Mouse (Mus musculus): ENCODE measurements around the gene Flvcr2.

The Flvcr2 gene

DNA sequence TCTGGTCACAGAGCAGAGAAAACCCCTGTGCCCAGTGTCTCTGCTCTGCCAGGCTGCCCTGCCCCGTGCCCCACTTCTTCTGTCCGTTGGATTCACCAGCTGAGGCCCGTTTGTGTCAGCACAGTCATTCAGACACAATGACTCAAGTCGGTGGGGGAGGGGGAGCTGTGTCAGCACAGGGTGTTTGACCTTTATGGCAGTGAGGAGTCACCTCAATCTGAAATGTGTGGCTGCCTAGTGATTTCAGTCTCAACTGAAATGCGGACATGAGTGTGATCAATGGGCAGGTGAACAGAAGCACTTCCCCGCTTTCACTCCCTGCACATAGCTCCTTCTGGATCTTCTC is 16.4 kb upstream of the Flvcr2 start:
- no peak for DNase-seq (ENCODE audit: low read depth, low spot score)

DNA sequence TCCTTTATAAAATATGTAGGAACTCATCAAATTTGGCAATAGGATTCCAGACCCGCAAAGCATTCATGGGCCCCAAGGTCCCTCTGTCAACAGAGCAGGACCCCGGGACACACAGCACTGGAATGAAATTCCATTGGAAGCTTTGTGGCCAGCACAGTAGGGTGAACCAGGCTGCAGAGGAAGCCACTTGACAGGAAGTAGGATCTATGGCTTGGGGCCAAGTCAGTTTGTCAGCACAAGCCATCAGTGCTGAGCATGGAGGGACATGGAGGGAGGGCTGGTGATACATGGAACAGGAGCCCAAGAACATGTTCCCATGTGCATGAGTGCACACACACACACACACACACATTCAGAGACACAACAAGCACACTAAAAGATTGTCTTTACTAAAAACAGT is 10.1 kb upstream of the Flvcr2 start:
- DNase-seq (ENCODE audit: low read depth, low spot score): no peak

DNA sequence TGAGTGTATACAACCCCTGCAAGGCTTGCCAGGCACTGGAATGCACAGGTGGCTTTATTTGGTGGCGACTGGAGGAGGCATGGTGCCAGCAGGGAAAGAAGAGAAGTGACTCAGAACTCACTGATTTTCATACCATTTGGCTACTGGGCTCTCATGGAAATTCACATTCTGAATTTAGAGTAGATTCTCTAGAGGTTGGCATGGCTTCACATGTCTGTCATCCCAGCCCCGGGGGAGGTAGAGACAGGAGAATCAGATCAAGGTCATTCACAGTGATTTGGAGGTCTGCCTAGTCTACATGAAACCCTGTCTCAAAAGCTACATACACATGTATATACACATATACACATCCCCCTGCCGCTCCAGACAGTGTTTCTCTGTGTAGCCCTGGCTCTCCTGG is 9.4 kb upstream of the Flvcr2 start:
- DNase-seq (ENCODE audit: low read depth, low spot score): no peak

DNA sequence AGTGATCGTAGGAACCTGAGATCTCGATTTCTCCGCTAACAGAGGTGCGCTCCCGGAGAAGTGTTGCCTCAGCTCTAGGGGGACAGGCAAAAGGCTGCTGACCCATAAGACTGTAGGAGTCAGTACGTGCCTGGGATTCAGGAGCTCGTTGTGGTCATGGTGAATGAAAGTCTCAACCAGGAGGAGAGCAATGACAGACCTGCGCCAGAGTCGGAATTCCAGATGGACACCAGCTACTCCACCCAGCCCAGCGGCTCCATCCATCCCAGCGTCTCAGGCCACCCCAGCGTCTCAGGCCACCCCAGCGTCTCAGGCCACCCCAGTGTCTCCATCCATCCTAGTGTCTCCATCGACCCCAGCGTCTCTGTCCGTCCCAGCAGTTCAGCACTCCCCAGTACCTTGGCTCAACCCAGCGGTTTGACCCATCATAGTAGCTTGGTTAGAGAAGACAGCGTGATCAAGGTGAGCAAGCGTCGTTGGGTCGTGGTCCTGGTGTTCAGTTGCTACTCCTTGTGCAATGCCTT is 419 bp downstream of the Flvcr2 start:
- no peak for DNase-seq (ENCODE audit: low read depth, low spot score)

DNA sequence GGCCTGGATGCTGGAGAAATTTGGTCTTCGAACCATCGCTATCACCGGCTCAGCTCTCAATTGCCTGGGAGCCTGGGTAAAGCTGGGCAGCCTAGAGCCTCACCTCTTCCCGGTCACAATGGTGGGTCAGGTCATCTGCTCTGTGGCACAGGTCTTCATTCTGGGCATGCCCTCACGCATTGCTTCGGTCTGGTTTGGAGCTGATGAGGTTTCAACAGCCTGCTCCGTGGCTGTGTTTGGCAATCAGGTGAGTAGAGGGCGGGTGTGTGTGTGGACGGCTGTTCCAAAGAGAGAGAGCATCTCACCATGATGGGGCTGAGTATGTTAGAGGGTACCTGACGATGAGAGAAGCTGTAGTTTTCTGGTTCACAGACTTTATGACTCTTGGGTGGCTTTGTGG is 1.0 kb downstream of the Flvcr2 start:
- no peak for DNase-seq (ENCODE audit: low read depth, low spot score)

DNA sequence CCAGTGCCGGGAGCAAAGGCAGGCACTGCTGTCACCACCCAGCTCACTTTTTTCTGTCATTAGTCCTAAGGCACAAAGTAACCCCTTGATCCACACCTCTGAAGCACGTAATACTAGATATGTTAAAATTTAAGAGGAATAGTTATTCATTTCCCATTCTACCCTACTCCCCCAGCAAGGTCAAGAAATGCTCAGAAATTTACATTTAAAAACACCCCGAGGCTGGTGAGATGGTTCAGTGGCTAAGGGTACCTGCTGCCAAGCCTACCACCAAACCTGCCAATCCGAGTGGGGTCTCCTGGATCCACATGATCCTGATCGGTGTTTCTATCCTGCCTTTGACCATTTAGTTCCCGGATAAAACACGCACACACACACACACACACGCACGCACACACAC is 3.5 kb downstream of the Flvcr2 start:
- no peak for DNase-seq (ENCODE audit: low read depth, low spot score)

DNA sequence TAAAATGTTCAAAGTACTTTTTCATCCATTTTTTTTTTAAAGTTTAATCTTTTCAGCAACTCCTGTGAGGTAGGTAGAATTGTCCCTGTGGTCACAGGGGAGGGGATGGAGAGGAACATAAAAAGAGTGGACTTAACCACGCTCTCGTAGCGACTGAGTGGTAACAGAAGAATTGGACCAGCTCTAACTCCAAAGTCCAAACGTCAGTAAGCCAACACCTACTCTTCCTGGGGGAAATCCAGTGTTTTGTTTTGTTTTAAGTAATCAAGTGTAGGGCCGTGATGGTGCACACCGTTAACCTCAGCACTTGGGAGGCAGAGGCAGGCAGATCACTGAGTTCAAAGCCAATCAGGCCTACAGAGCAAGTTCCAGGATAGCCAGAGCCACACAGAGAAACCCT is 5.8 kb downstream of the Flvcr2 start:
- no peak for DNase-seq (ENCODE audit: low read depth, low spot score)

DNA sequence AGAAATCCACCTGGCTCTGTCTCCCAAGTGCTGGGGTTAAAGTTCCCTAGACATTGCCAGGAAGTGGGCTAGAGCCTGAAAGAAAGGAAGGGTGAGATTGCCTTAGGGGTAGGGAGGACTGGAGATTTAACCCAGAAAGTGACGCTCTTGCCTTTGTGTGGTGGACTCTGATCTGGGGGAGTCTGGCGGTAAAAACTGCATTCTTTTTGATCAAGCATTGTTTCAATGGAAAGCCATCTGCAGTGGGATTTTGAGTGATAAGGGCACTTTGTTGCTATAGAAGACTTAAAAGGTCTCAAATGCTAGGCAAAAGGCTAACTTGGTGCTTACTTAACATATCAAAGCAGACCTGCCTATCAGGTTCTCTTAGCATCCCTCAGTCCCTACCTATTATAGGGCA is 6.9 kb downstream of the Flvcr2 start:
- DNase-seq (ENCODE audit: low read depth, low spot score): no peak

DNA sequence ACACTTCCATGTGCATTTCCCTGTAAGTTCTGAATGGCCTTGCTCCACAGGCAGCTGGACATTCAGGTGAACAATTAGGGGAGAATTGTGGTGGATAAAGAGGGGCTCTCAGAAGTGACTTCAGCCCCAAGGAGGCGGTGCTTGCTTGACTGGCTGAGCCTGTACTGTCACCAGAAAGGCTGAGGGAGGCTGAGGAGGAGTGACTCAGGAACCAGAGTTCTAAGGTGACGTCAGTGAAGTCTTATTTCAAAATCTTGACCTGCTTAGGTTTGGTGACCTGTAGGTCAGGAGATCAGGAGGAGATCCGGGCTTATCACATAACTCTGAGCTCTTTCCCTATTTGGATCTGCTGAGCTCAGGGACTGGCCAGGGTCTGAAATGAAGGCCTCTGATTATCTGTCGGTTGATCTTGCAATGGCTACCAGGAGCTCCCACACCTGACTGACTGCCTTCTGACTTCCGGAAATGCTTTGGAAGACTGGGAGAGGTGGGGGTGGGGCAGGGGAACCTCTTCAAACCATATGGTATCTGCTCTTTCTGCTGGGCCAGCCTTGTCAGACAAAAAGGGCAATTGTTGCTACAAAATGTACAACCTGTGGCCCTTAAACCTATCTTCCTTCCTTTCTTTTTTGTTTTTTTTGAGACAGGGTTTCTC is 8.4 kb downstream of the Flvcr2 start:
- no peak for DNase-seq (ENCODE audit: low read depth, low spot score)

DNA sequence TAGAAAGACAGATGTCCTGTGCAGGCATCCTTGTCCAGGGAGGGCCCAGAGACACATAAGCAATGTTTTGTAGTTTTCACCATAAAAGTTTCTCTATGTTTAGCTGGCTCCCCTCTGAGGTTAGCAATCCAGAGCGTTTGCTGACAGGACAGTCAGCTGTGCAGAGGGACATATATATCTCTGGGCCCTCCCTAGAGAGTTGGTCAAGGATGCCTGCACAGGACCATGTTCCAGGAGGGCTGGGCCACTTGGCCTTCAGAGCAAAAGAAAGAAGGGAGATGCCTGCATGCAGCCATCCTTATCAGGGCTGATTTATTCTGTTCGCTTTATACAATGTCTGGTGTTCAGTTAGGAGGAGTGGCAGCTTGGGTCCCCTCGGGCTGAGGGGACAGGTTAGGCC is 10.1 kb downstream of the Flvcr2 start:
- no peak for DNase-seq (ENCODE audit: low read depth, low spot score)

DNA sequence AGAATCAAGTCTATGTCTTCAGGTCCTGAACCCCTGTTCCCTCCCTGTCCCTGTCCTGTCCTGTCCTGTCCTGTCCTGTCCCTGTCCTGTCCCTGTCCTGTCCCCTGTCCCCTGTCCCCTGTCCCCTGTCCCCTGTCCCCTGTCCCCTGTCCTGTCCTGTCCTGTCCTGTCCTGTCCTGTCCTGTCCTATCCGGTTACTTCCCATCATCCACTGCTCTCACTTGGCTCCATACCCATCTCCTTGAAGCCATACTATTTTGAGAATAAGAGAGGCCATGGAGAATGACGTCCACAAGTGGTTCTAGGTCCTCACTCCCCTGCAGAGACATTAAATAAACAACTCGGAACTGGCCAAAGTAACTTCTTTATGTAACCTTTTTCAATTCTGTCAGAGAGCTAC is 10.7 kb downstream of the Flvcr2 start:
- DNase-seq (ENCODE audit: low read depth, low spot score): no peak

DNA sequence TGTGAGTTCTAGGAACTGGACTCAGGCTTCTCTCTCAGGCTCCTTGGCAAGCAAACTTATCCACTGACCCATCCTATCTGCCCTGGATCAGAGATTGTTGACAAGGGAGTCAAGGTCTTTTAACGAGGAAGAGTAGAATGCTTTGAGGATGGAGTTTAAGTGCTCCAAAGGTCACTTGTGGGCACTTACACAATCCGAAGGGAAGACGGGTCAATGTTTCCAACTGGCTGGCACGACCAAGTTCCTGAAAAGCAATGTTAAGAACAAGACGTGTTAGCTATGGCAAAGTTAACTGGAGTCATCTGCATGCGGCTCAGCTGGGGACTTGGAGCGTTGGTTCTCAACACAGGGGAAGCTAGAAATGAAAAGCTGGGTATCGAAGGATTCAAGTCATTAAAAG is 12.4 kb downstream of the Flvcr2 start:
- DNase-seq (ENCODE audit: low read depth, low spot score): no peak

DNA sequence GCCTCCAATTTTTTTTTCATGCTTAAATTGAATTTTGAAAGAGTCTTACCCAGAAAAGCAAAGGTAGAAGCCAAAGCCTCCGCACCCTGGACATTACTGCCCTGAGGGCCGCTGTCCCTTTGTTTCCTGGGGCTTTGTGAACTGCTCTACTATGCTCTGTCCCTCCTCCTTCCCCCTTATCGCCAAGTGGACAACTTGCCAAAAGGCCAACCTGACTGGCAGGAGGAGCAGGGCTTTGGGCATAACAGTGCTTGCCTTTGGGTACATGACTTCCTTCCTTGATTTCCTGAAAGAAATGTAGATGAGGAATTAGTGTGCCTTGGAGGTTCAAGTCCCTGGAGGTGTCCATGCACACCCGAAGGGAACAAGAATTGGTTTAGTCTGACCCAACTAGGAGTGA is 15.1 kb downstream of the Flvcr2 start:
- DNase-seq (ENCODE audit: low read depth, low spot score): no peak

DNA sequence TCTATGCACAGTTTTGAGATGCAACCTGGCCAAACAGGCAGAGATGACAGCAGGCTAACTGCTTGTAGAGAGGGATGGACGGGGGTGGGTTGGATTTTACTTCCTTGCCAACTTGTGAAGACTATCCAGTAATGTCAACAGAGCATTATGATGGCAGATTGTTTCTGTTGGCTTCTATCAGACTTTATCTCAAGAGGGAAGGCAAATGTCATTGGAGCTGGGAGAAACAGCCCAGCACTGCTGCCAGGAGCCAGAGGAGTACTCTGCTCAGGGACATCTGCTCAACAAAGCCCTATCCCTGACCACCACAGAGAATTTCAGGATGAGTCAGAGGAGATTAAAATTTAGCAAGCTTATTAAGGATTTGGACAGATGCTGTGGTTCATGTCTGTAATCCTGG is 18.3 kb downstream of the Flvcr2 start:
- DNase-seq (ENCODE audit: low read depth, low spot score): no peak

DNA sequence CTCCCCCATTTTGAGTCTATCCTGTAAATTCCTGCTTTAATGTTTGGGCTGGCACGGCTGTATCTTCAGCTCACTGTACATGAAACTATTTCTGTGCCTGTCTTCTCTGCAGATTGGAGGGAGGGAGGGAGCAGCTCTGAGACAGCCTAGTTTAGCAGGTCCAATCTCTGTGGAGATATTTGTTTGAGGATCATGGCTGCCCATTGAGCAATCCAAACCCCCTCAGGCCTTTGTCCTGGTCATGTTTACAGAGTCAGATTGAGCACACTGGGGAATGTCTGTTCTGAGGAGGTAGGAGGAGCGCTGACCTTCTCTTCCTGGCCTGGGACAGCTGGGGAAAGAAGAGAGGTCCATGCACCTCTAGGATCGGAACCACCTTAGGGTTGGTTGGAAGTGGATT is 19.9 kb downstream of the Flvcr2 start:
- no peak for DNase-seq (ENCODE audit: low read depth, low spot score)

DNA sequence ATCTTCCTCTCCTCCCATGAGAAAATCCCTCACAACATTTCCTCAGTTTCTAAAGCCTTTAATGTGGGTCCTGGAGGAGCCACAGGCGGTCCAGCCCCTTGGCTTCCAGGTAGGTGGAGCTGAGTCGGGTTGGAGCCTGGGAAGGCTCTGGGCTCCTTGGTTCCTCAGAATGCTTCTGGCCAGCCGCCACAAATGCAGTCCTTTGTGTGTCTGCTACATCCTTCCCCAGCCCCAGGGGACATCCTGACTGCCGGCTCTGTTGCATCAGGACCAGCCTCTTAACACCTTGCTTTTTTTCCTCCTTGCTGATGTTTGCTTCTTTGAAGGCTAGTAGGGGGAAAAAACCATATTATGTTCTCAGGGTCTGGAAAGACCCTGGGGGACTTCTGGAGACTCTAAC is 21.4 kb downstream of the Flvcr2 start:
- DNase-seq (ENCODE audit: low read depth, low spot score): no peak

DNA sequence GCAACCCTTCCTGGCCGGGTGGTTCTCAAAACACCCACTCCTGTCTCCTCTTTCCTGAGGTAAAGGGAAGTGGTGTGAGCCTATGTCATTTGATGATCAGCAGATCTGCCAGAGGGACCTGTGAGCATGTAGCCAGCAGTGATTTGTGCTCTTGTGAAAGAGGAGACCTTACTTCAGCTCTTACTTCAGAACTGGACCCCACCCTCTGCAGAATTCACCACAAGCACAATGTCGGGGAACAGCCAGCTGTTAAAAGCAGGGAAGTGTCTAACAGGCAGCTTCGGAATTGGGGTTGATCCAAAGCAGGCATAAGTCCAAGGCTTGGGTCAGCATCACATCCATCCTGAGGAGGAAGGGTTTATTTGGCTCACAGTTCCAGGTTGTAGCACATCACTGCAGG is 25.0 kb downstream of the Flvcr2 start:
- no peak for DNase-seq (ENCODE audit: low read depth, low spot score)

DNA sequence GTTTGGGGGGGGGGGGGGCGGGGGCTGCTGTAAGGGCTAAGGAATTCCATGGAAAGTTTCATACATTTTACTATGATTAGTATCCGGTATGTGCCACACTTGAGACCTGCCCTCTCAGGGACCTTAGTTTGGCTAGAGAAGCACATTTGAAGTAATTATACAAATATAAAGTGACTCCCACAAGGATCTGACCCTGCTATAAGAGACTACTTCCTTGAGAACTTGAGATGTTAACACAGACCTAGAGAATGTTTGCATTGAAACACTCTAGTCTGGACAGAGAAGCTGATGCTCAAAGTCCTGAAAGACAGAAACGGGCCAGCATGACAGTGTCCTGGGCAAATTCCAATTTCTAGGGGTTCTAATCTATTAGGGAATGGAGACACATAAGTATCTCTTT is 32.6 kb downstream of the Flvcr2 start:
- no peak for DNase-seq (ENCODE audit: low read depth, low spot score)

DNA sequence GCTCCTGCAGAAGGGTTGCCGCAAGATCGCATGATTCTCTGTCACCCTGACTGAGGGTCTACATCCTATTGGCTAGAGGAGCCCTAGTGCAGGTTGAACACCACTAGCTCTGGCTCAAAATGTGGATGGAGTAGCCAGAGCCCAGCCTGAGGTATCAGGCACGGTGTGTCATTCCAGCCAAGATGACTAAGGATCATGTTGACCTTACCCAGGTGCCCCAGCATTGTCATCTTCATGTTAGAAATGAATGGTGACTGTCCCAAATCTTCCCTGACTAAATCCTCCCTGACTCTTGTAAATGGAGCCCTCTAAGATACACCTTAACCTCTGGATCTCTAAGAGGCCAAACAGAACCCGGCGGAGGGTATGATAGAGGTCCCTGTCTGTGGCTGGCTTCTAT is 33.4 kb downstream of the Flvcr2 start:
- DNase-seq (ENCODE audit: low read depth, low spot score): no peak

DNA sequence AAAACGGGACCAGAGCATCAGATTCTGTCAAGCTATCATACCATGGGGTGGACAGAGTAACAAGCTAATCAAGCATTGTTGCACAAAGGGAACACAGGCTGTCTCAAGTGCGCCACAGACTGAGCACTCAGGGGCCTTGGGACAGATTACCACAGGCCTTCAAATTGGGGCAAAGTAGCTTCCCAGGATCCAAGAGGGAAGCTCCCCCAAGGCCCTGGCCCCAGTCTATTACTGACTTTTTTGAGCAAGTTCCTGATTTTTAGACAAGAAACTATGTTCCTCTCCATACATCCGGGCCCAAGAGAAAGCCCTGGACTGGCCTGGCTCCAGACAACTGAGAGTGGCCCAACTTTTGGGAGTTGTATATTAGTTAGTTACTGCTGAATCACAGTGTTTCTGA is 35.3 kb downstream of the Flvcr2 start:
- no peak for DNase-seq (ENCODE audit: low read depth, low spot score)

DNA sequence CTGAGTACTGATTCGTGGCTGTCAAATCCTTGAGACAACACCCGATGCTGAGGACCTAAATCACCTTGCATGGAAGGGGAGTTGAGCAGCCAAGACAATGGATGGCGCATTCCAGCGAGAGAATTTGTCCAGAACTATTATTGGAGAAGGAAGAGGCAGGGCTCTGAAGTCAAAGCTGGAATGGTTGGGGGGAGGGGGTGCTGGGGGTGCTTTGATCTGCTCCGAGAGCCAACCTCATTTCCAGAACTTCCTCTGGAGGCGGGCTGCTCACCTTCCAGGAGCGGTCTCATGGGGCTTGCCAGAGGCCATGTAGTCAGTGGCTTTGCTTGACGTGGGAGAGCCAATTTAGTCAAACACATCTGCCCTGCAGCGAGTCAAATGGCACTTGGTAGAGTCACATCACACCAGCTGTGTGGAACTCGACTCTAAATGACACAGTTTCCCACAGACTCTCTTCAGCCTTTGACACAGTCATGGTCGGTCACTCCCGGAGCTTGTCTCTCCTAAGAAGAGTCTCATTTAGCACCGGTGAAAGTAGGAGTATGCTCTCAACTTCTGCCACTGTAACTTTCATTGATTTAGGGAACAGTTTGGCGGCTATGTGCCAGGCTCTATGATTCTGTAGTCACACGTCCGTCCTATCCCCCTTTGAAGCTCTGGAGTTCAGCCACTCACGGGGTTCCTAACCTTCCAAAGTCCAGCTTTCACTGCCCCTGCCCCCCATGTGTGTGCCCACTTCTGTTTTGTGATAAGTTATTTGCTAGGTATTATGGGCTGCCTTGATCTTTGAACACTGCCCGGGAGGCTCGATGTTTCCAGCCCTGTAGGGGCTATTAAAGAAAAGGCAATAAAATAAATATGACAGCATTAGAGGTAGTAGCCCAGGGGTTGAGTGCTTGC is 38.8 kb downstream of the Flvcr2 start:
- no peak for DNase-seq (ENCODE audit: low read depth, low spot score)

DNA sequence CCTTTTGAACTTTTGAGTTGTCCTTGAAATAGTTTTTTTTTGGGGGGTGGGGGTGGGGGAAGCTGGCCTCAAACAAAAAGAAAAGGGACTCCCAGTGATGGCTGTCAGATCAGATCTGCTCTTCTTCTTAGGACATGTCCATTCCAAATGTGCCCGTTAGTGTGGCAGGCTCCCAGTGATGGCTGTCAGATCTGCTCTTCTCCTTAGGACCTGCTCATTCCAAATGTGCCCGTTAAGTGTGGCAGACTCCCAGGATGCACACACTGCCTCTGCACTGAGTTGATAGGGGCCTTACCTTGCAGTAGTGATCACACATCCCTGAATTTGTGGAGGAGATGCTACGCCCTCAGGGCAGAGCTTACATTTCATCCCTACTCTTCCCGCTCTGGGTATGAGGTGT is 45.8 kb downstream of the Flvcr2 start:
- no peak for DNase-seq (ENCODE audit: low read depth, low spot score)

DNA sequence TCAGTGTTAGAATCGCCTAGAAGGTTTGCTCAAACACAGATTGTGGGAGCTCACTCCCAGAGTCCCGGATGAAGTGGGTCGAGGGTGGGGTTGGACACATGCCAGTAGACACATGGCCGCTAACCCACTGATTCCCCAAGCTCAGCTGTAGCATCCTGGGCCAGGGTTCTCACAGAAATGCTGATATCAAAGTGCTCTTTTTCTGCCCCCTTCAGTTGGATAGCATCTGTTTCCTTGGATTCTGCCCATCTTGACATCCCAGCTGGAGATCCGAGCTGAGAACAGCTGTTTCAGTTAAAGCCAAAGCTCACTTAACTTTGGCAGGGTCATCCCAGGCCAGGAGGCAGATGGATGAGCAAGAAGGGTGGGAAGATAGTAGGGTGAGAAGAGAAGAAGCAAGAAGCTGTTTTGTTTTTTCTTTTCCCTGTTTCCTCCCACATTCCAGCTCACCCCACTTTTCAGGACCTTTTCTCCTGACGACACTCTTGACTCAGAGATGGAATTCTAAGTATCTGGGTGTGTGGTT is 46.5 kb downstream of the Flvcr2 start:
- DNase-seq (ENCODE audit: low read depth, low spot score): no peak
